Mouse (Mus musculus) hindbrain, postnatal 0 days (tissue): ENCODE measurements at regions not wholly inside any gene's neighbourhood (a gene's known extent, or its start where the extent isn't known, plus 50 kb on each side); places are given as distances from the start of the nearest gene placed in this dataset.

Experiments used
- ATAC-seq: fragments of 200-750 bp; cut with Nextera tagmentation; 2 replicates; pipeline ENCODE4 v1.8.0; 2017; ENCODE audit warnings: mild to moderate bottlenecking, moderate TSS enrichment, moderate library complexity
- DNase-seq: peaks from one replicate; pipeline ENCODE4 v3.0.0-alpha.2; 2015; ENCODE audit warnings: low spot score
- H3K27ac ChIP-seq: fragments of 300-500 bp; sonication (generic); 2 replicates; pipeline ENCODE4 v1.5.1; 2014; ENCODE audit warnings: mild to moderate bottlenecking
- H3K27me3 ChIP-seq: fragments of 300-500 bp; sonication (generic); 2 replicates; pipeline ENCODE4 v1.6.1; 2014; ENCODE audit warnings: low read length, mixed read lengths; ENCODE audit not compliant: insufficient read depth
- H3K36me3 ChIP-seq: fragments of 300-500 bp; sonication (generic); 2 replicates; pipeline ENCODE4 v1.6.1; 2014; ENCODE audit warnings: low read length, mixed read lengths; ENCODE audit not compliant: insufficient read depth
- H3K4me1 ChIP-seq: fragments of 300-500 bp; sonication (generic); 2 replicates; pipeline ENCODE4 v1.6.1; 2014; ENCODE audit warnings: antibody characterized with exemption, low read length, mixed read lengths; ENCODE audit not compliant: insufficient read depth
- H3K4me2 ChIP-seq: fragments of 300-500 bp; sonication (generic); 2 replicates; pipeline ENCODE4 v1.6.1; 2014; ENCODE audit warnings: low read depth, mild to moderate bottlenecking, low read length, moderate library complexity, mixed read lengths
- H3K4me3 ChIP-seq: fragments of 300-500 bp; sonication (generic); 2 replicates; pipeline ENCODE4 v1.5.1; 2014; ENCODE audit warnings: low read length
- H3K9ac ChIP-seq: fragments of 300-500 bp; sonication (generic); replicated peaks from 2 replicates; pipeline ENCODE4 v1.6.1; 2014; ENCODE audit warnings: mild to moderate bottlenecking, low read length, moderate library complexity, mixed read lengths
- H3K9me3 ChIP-seq: fragments of 300-500 bp; sonication (generic); 2 replicates; pipeline ENCODE4 v1.6.1; 2016; ENCODE audit warnings: low read length, mixed read lengths
- CTCF ChIP-seq: IDR thresholded peaks from 2 replicates; pipeline ENCODE4 v1.5.1; 2016; ENCODE audit warnings: antibody characterized with exemption, control low read depth, low read depth
- WGBS: fragments of 180-500 bp; shearing (Covaris S2); extraction: QIAGEN DNeasy Blood & Tissue Kit; methylation state at CpG from one replicate; pipeline ENCODE4 v1.1.7; 2014; 5-methylcytosine and 5-hydroxymethylcytosine counted together

DNA sequence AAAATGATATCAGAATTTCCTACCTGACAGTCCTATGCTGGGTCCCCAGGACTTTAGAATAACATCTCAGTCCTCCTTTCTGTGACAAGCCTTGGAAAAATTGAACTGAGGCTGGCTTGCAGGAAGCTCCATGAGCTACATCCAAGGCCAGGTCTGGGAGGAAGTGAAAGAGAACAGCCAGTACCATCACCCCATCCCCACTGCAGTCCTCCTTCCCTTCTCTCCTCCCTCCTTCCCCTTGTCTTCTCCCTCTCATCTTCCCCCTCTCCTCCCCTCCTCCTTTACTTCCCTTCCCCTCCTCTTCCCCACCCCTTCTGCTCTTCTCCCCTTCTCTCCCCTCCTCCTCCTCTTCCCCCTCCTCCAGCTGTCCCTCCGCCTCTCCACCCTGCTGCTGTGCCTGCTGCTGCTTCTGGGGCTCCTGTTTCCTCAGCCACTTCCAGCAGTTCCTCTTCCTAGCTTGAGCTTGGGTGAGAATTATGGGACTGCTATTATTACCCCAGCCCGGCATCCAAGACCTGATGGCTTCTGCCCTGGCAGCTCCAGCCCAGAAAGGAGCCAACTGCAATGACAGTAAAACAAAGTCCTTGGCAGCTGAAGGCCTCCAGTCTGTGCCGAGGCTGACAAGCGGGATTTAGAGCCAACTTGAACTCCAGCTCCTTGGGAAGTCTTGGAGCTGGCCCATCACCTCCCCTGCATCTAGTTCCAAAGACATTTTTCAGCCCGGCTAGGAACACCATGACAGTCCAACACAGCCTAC, 120.8 kb downstream of the Cdc5l start:
- H3K4me2 ChIP-seq, result no peak overlapping the region
- no peaks in the 10 kb centered on the region for H3K36me3 ChIP-seq
- H3K4me1 ChIP-seq, result no peaks in the 10 kb centered on the region
- DNase-seq, result peak; percentile 81
- ATAC-seq, result peak; percentile 82
- 38% methylated on average over 5 of the region's 5 CpGs for WGBS
- peak overlapping the region; percentile 45; the same call in 1 of the 2 replicates for H3K27ac ChIP-seq
- no peak overlapping the region for H3K4me3 ChIP-seq
- H3K9me3 ChIP-seq, result no peaks in the 10 kb centered on the region
- no peak overlapping the region for H3K9ac ChIP-seq
- no peak for TF ChIP-seq CTCF
- no peaks in the 10 kb centered on the region for H3K27me3 ChIP-seq

- Histone ChIP-seq H3K27ac (no peak overlapping the region), H3K9ac (no peak overlapping the region), H3K9me3 (no peaks in the 10 kb centered on the region), H3K4me2 (no peak overlapping the region), H3K4me1 (no peaks in the 10 kb centered on the region), H3K27me3 (no peaks in the 10 kb centered on the region), H3K36me3 (no peaks in the 10 kb centered on the region), H3K4me3 (no peak overlapping the region)
- WGBS, result 73% methylated on average over 7 of the region's 7 CpGs
- no peak for DNase-seq
- no peak for ATAC-seq
- TF ChIP-seq CTCF, result no peak
Measured at GRCm38 (mm10) chr17:45306506-45306905, 127.0 kb downstream of the Cdc5l start.

- no peak overlapping the region for H3K27ac ChIP-seq
Measured at GRCm38 (mm10) chr17:45303183-45303582, 130.4 kb downstream of the Cdc5l start.

DNA sequence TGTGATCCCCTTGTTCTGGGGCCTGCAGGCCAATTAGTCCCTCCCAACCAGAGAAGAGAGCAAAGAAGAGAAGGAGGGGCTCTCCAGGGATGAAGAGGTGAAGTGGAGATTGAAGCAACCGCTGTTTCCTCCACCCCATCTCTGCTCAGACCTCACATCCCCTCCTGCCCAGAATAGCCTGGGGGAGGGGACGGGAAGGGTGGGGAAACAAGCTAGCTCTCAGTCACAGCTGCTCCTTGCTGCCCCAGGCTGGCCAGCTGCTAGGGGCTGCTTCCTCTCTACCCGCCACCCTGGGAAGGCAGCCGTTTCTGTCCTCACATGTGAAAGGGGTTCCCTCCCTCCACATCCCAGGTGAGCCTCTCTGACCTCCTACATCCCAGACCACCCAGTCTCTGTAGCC, 135.2 kb downstream of the Cdc5l start:
- ATAC-seq (no peak), DNase-seq (no peak)
- no peaks in the 10 kb centered on the region for H3K9me3 ChIP-seq
- H3K36me3 ChIP-seq, result no peaks in the 10 kb centered on the region
- H3K4me3 ChIP-seq, result no peak overlapping the region
- 31% methylated on average over 4 of the region's 4 CpGs for WGBS
- no peak overlapping the region for H3K9ac ChIP-seq
- H3K4me2 ChIP-seq, result no peak overlapping the region
- H3K27me3 ChIP-seq, result no peaks in the 10 kb centered on the region
- H3K27ac ChIP-seq, result no peak overlapping the region
- TF ChIP-seq CTCF, result no peak
- no peaks in the 10 kb centered on the region for H3K4me1 ChIP-seq

More at GRCm38 (mm10) chr17:45303183-45303582, 130.4 kb downstream of the Cdc5l start:
- DNase-seq, result no peak
- no peaks in the 10 kb centered on the region for H3K4me1 ChIP-seq
- no peak overlapping the region for H3K4me3 ChIP-seq
- ATAC-seq, result no peak
- 60% methylated on average over 6 of the region's 6 CpGs for WGBS
- H3K9ac ChIP-seq, result no peak overlapping the region
- no peaks in the 10 kb centered on the region for H3K36me3 ChIP-seq
- no peak overlapping the region for H3K4me2 ChIP-seq
- H3K27me3 ChIP-seq, result no peaks in the 10 kb centered on the region
- TF ChIP-seq CTCF, result no peak
- no peaks in the 10 kb centered on the region for H3K9me3 ChIP-seq

- Histone ChIP-seq H3K9me3 (no peaks in the 10 kb centered on the region), H3K4me2 (no peak overlapping the region), H3K27me3 (no peaks in the 10 kb centered on the region), H3K4me1 (no peaks in the 10 kb centered on the region), H3K9ac (no peak overlapping the region), H3K27ac (no peak overlapping the region), H3K4me3 (no peak overlapping the region), H3K36me3 (no peaks in the 10 kb centered on the region)
- TF ChIP-seq CTCF, result no peak
- ATAC-seq (no peak), DNase-seq (no peak)
- 80% methylated on average over 3 of the region's 3 CpGs for WGBS
Measured at GRCm38 (mm10) chr17:45297860-45298259, 135.7 kb downstream of the Cdc5l start.

DNA sequence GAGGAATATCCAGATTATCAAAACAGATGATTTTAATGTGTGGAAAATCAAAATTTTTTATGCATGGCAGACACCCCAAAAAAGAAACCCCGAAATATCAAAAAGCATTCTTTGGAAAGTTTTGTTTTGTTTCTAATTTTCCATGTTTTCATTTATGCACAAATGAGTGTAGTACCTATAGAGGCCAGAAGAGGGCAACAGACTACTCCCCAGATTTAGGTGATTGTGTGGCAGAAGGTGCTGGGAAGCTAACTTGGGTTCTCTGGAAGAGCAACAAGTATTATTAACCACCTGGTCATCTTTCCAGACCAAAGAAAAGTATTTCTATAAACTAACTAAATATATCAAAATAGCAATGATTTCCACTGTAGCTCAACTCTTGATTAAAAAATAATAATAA, 137.2 kb downstream of the Cdc5l start:
- Histone ChIP-seq H3K9me3 (no peaks in the 10 kb centered on the region), H3K36me3 (no peaks in the 10 kb centered on the region), H3K4me2 (no peak overlapping the region), H3K4me1 (no peaks in the 10 kb centered on the region), H3K4me3 (no peak overlapping the region), H3K27me3 (no peaks in the 10 kb centered on the region), H3K9ac (no peak overlapping the region), H3K27ac (no peak overlapping the region)
- DNase-seq (no peak), ATAC-seq (no peak)
- peak; percentile 47 for TF ChIP-seq CTCF
- 81% methylated on average over 1 of the region's 1 CpGs for WGBS

DNA sequence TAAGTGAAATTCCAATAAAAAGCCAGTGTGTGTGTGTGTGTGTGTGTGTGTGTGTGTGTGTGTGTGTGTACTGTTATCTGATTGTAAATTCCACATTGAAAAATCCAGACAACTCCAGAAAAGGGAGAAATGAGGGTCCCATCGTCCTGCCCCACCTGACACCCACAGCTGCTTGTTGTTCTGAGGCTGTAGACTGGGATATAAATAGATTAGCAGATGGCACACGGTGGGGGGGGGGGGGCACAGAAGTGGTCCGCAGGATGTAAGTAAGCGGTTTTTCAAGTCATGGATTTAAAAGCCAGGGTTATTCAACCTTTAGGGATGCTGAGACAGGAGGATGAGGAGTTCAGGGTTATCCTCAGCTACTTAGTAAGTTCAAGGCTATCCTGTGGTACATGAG, 138.7 kb downstream of the Cdc5l start:
- Histone ChIP-seq H3K9ac (no peak overlapping the region), H3K36me3 (no peaks in the 10 kb centered on the region), H3K9me3 (no peaks in the 10 kb centered on the region), H3K27me3 (no peaks in the 10 kb centered on the region), H3K4me2 (no peak overlapping the region), H3K27ac (no peak overlapping the region), H3K4me1 (no peaks in the 10 kb centered on the region), H3K4me3 (no peak overlapping the region)
- TF ChIP-seq CTCF, result no peak
- no peak for ATAC-seq
- WGBS, result 60% methylated on average over 4 of the region's 4 CpGs
- no peak for DNase-seq
